Mouse (Mus musculus) forebrain, embryonic 11.5 days (tissue): ENCODE results near the gene Zscan4f. TPM values are rescaled to one million over a fixed set of nuclear protein-coding genes. Genes with fewer than 3 reads are reported as not detected.
"Not testable (repeated sequence)": the region's sequence is repeated elsewhere in the genome, so short reads cannot be mapped to it uniquely, and the experiment has no call there.

Experiments used
- ATAC-seq: fragments of 200-750 bp; cut with Nextera tagmentation; replicated peaks from 2 replicates; pipeline ENCODE4 v1.8.0; 2017; ENCODE audit warnings: moderate TSS enrichment; ENCODE audit not compliant: low FRiP score
- DNase-seq: peaks from one replicate; pipeline ENCODE4 v3.0.0-alpha.2; 2017; ENCODE audit warnings: low spot score
- H3K27ac ChIP-seq: fragments of 300-500 bp; sonication (generic); 2 replicates; pipeline ENCODE4 v1.5.1; 2014; ENCODE audit warnings: low read depth, low read length
- H3K27me3 ChIP-seq: fragments of 300-500 bp; sonication (generic); 2 replicates; pipeline ENCODE4 v1.6.1; 2014; ENCODE audit warnings: mild to moderate bottlenecking, low read length, mixed read lengths; ENCODE audit not compliant: control insufficient read depth, insufficient read depth
- H3K36me3 ChIP-seq: fragments of 300-500 bp; sonication (generic); 2 replicates; pipeline ENCODE4 v1.6.1; 2014; ENCODE audit warnings: mild to moderate bottlenecking, low read length, moderate library complexity, mixed read lengths; ENCODE audit not compliant: control insufficient read depth, insufficient read depth
- H3K4me1 ChIP-seq: fragments of 300-500 bp; sonication (generic); replicated peaks from 2 replicates; pipeline ENCODE4 v1.6.1; 2014; ENCODE audit warnings: low read length, mixed read lengths; ENCODE audit not compliant: control insufficient read depth, insufficient read depth
- H3K4me2 ChIP-seq: fragments of 300-500 bp; sonication (generic); 2 replicates; pipeline ENCODE4 v1.6.1; 2014; ENCODE audit warnings: low read depth, mild to moderate bottlenecking, low read length, moderate library complexity, mixed read lengths; ENCODE audit not compliant: severe bottlenecking
- H3K4me3 ChIP-seq: fragments of 300-500 bp; sonication (generic); 2 replicates; pipeline ENCODE4 v1.5.1; 2014; ENCODE audit warnings: low read depth, low read length
- H3K9ac ChIP-seq: fragments of 300-500 bp; sonication (generic); 2 replicates; pipeline ENCODE4 v1.6.1; 2014; ENCODE audit warnings: low read length
- H3K9me3 ChIP-seq: fragments of 300-500 bp; sonication (generic); 2 replicates; pipeline ENCODE4 v1.6.1; 2016; ENCODE audit warnings: low read length, mixed read lengths; ENCODE audit not compliant: control insufficient read depth
- WGBS: fragments of 180-500 bp; shearing (Covaris S2); extraction: QIAGEN DNeasy Blood & Tissue Kit; methylation state at CpG from one replicate; pipeline ENCODE4 v1.1.7; 2014; 5-methylcytosine and 5-hydroxymethylcytosine counted together
- microRNA-seq: library from miRNA; unstranded; fragments of <30 nt; microRNA quantifications from one replicate; pipeline ENCODE4, GENCODE M21; 2016; ENCODE audit not compliant: insufficient number of aligned reads
- polyA plus RNA-seq: library from polyadenylated mRNA; unstranded; fragments of >200 nt; fragmentation: Nextera tagmentation; extraction: Ambion mirVana; gene quantifications from 2 replicates; pipeline ENCODE4 v1.2.1, GENCODE M21; 2014

Zscan4f gene
- polyA plus RNA-seq, result not detected in 2 replicates

DNA sequence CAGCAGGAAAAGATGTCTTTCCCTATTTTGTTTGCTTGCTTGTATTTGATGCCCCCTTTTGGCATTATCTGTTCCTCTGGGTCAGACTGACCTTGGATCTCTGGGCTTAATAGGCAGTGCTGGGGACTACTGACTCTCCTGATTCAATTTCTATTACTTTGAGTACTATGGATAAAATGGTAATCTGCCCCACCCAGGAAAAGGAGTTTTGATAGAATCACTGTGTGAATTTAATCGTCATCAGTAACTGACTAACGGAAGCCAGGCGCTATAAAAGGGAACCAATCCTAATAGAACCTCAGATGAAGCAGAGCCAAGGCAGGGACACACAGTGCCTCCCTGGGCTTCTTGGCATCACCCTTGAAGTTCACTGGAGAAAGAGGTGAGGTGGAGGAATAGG is at the start of gene Zscan4f:
Zscan4f (plus strand) TSS at position 301 of the 400 bp plus-strand sequence.
- H3K9me3 ChIP-seq, ATAC-seq, H3K27ac ChIP-seq, H3K9ac ChIP-seq, H3K4me2 ChIP-seq, DNase-seq, H3K4me3 ChIP-seq, H3K4me1 ChIP-seq, H3K27me3 ChIP-seq, H3K36me3 ChIP-seq: not testable (repeated sequence)
- 90% methylated on average over 3 of the region's 3 CpGs for WGBS

DNA sequence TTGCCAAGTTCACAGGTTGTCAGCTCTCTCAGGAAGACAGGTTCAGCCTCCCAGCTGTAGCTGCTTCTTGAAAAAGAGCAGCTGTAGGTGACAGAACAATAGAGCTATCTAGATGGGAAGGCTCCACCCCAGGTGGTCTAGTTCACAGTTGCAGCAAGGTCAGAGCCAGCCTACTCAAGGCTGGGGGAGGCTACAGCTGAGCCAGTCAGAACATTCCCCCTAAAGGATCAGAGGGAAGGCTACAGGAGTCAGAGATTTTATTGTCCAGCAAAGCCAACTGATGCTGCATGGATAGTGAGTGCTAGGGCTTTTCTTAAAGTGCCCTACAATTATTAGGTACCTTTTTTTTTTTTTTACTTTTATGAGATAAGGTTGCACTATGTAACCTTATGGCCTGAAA is 13.1 kb upstream of the Zscan4f start:
- not testable (repeated sequence) for H3K27me3 ChIP-seq, H3K9me3 ChIP-seq, H3K4me1 ChIP-seq, H3K4me3 ChIP-seq, H3K9ac ChIP-seq, H3K27ac ChIP-seq, ATAC-seq, H3K36me3 ChIP-seq, H3K4me2 ChIP-seq, DNase-seq

Small RNAs within 50 kb of the gene (microRNA-seq; reads per million reads assigned to microRNA genes)
- not detected for gene Gm23087

Other genes starting within 250 kb of the Zscan4f start
- gene Zscan4d, start 231.8 kb upstream of the Zscan4f start, polyA plus RNA-seq, result not detected in 2 replicates
- gene Zscan4e, start 87.2 kb upstream of the Zscan4f start, polyA plus RNA-seq, result not detected in 2 replicates
- not detected in 2 replicates for gene Zscan4-ps2, start 116.4 kb downstream of the Zscan4f start, polyA plus RNA-seq
- not detected in 2 replicates for gene Zscan4-ps3, start 211.4 kb downstream of the Zscan4f start, polyA plus RNA-seq